Comparison of ENCODE assay signal across 21 mouse cellular contexts in the genomic region with DNA sequence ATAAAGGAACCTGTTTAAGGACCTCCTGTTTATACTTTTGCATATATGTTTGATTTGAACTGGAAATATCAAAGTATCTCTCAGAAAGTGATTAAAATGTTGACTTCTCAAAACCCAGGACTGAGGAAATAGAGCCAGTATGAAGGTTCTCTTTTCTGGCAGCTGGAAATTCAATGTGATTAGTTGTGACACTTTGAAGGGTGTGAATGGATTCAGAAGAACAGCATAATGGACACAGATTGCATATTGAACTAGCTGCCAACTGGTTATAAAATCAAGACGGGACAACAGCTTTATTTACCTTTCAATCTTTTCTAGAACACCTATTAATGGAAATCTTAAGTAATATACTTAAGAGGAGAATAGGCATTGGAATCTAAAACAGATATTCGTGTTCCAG.
"Had no signal": no experiment of that assay in that cellular context is flagged by ENCODE, and none has a peak within 500 bp of the region (broad histone marks: within the 10 kb centered on the region; RNA-seq: fewer than 3 reads in every experiment).

No protein-coding gene starts in this region.

- ATAC-seq: liver, embryonic 12.5 days; midbrain, embryonic 15.5 days had no signal

- H3K4me3 ChIP-seq: limb, embryonic 10.5 days; limb, embryonic 13.5 days; liver, embryonic 12.5 days; liver, embryonic 15.5 days; lung, embryonic 15.5 days; megakaryocyte, embryonic 14.5 days; midbrain, embryonic 10.5 days; midbrain, embryonic 15.5 days; neural tube, embryonic 12.5 days had no signal

- H3K9me3 ChIP-seq: limb, embryonic 10.5 days; limb, embryonic 13.5 days; liver, embryonic 12.5 days; liver, embryonic 15.5 days; lung, embryonic 15.5 days; megakaryocyte, embryonic 14.5 days; midbrain, embryonic 10.5 days; midbrain, embryonic 15.5 days; neural tube, embryonic 12.5 days had no signal

- H3K9ac ChIP-seq: limb, embryonic 13.5 days; liver, embryonic 12.5 days; liver, embryonic 15.5 days; lung, embryonic 15.5 days; midbrain, embryonic 15.5 days; neural tube, embryonic 12.5 days had no signal

- H3K4me2 ChIP-seq: limb, embryonic 13.5 days; liver, embryonic 12.5 days; liver, embryonic 15.5 days; lung, embryonic 15.5 days; midbrain, embryonic 15.5 days; neural tube, embryonic 12.5 days had no signal

- H3K27ac ChIP-seq: limb, embryonic 10.5 days; limb, embryonic 13.5 days; liver, embryonic 12.5 days; liver, embryonic 15.5 days; lung, embryonic 15.5 days; midbrain, embryonic 10.5 days; midbrain, embryonic 15.5 days; neural tube, embryonic 12.5 days; stomach, postnatal 0 days had no signal

- H3K27me3 ChIP-seq: limb, embryonic 13.5 days; liver, embryonic 12.5 days; liver, embryonic 15.5 days; lung, embryonic 15.5 days; megakaryocyte, embryonic 14.5 days; midbrain, embryonic 15.5 days; neural tube, embryonic 12.5 days had no signal

- DNase-seq: kidney, adult 9 months; kidney, postnatal 14 days; kidney, postnatal 4 days; liver; lung, adult 18-20 months; lung, postnatal 10 days; lung, postnatal 36 days; right cerebral cortex, adult 18-20 months; right cerebral cortex, postnatal 14 days; right cerebral cortex, postnatal 4 days; thymus, postnatal 25 days had no signal

- H3K36me3 ChIP-seq: limb, embryonic 10.5 days; limb, embryonic 13.5 days; liver, embryonic 12.5 days; liver, embryonic 15.5 days; lung, embryonic 15.5 days; midbrain, embryonic 10.5 days; midbrain, embryonic 15.5 days; neural tube, embryonic 12.5 days had no signal

- H3K4me1 ChIP-seq: limb, embryonic 10.5 days; limb, embryonic 13.5 days; liver, embryonic 12.5 days; liver, embryonic 15.5 days; lung, embryonic 15.5 days; megakaryocyte, embryonic 14.5 days; midbrain, embryonic 10.5 days; midbrain, embryonic 15.5 days; neural tube, embryonic 12.5 days had no signal
